Mouse (Mus musculus) R1 (cell line): ENCODE results near the gene Cox14.
"Not testable (repeated sequence)": the region's sequence is repeated elsewhere in the genome, so short reads cannot be mapped to it uniquely, and the experiment has no call there.

Source experiments
- DNase-seq: peaks from one replicate; pipeline ENCODE4 v3.0.0-alpha.2; 2018; ENCODE audit warnings: low read depth, low spot score

Cox14 gene

GRCm38 (mm10) chr15:99726549-99726948 is 1.1 kb downstream of the Cox14 start:
- no peak for DNase-seq

GRCm38 (mm10) chr15:99727039-99727438 is 1.6 kb downstream of the Cox14 start:
- not testable (repeated sequence) for DNase-seq

GRCm38 (mm10) chr15:99727525-99727924 is 2.1 kb downstream of the Cox14 start:
- no peak for DNase-seq

DNA sequence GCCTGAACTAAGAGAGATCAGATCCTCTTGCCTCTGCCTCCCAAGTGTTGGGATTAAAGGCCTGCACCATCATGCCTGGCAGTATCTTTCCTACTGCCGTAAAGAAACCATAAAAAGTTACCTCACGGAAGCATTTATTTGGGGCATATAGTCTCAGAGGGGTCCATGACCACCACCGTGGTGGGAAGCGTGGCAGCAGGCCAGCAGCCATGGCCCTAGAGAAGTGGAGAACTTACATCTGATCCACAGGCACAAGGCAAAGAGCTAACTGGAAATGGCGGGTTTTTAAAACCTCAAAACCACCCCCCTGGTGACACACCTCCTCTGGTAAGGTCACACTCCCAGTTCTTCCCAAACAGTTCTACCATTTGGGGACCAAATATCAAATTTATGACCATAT is 2.8 kb downstream of the Cox14 start:
- no peak for DNase-seq

- peak; percentile 76 for DNase-seq
Observed at GRCm38 (mm10) chr15:99729056-99729783, 3.8 kb downstream of the Cox14 start.

DNA sequence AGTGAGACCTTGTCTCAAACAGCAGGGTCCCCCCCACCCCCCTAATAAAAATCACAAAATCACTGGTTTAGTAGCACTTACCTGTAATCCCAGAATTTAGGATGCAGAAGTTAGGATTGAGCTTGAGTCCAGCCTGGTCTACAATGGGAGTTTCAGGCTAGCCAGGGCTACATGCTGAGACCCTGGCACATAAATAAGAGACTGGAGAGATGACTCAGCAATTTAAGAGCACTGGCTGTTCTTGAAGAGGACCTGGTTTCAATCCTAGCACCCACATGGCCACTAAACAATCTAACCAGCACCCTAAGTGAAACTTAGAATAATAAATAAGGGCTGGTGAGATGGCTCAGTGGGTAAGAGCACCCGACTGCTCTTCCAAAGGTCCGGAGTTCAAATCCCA is 5.7 kb downstream of the Cox14 start:
- no peak for DNase-seq

GRCm38 (mm10) chr15:99731678-99732077 is 6.3 kb downstream of the Cox14 start:
- peak; percentile 57 for DNase-seq

- DNase-seq: no peak
Observed at GRCm38 (mm10) chr15:99733186-99733585, 7.8 kb downstream of the Cox14 start.

DNA sequence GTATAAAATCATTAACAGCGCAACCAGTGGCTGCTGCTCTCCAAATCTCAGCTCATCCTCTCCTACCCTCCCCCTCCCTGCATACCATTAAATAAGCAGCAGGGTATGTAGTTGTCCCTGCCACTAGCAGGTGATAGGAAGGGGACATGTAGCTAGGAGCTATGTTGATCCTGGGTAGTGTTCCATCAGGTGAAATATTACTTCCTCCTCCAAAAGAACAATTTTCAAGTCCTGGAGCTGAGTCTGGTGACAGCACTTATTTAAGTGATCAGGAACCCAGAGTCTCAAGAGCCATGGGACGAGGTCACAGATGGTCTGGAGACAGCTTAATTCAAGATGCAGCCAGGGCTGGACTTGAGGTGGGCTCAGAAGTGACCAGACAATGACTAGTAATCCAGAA is 10.2 kb downstream of the Cox14 start:
- DNase-seq: no peak

- no peak for DNase-seq
Observed at GRCm38 (mm10) chr15:99736675-99737074, 11.3 kb downstream of the Cox14 start.

DNA sequence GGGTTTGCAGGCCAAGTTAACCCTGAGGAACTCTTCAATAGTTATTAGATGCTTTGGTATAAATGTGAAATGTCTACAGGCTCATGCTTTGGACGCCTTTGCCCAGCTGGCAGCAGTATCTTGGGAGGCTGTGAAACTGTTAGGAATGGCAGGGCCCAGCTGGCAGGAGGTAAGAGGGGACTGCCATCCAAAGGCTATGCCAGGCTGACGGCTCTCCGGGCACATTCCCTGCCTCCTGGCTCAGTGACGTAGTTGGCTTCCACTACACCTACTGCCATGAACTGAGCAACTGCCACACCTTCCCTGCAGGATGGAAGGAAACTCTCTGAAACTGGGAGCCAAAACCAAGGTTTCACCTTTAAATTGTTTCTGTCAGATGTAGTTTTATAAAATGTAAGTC is 14.8 kb downstream of the Cox14 start:
- DNase-seq: no peak

DNA sequence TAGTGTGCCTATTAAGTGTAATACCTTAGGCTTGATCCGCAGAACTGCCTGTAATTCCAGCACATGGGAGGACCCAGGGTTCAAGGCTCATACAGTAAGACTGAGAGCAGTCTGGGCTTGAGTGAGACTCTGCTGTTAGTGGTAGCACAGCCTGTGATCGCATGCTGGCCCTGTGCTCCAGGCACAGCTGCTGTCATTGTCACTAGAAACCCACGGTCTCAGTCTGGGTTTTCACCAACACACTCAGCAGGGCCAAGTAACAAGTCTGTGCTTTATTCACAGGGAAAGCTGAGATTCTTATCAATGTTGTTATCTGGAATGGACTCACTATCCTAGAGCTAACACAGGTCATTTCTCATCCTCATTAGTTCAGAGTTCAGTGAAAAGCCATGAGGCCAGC is 28.8 kb downstream of the Cox14 start:
- DNase-seq: no peak

GRCm38 (mm10) chr15:99767467-99767866 is 42.0 kb downstream of the Cox14 start:
- DNase-seq: no peak

GRCm38 (mm10) chr15:99768761-99769160 is 43.3 kb downstream of the Cox14 start:
- DNase-seq: no peak

DNA sequence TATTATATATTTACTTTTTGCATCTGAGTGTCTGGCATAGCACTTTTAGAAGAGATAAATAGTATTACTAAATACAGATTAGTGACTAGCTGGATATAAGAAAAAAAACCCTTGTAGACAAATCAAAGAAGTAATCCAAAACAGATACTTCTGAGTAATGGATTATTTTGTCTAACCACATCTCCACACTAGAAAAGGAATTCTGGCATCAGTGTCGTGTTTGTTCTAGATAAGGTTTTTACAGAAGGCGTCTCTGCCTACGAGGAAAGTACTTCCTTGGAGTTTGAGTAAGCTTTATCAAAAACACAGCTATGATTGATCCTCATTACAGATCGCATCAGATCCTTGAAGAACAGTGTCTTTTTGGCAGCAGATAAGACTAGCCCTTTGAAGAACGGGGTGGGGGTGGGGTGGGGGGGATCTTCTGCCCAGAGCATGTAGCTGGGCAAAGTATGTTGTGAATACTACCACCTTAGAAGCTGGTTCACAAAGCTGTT is 45.6 kb downstream of the Cox14 start:
- DNase-seq: no peak

GRCm38 (mm10) chr15:99771601-99772276 is 46.3 kb downstream of the Cox14 start:
- peak; percentile 70 for DNase-seq

- DNase-seq: peak; percentile 97
Observed at GRCm38 (mm10) chr15:99772277-99772880, 47.0 kb downstream of the Cox14 start.

DNA sequence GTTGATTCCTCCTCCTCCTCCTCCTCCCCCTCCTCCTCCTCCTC is 47.3 kb downstream of the Cox14 start, which contains the start of gene Cers5:
Gene Cers5 (minus strand): TSS at position 5 of the 44 bp plus-strand sequence.
- not testable (repeated sequence) for DNase-seq

GRCm38 (mm10) chr15:99772925-99773324 is 47.5 kb downstream of the Cox14 start:
- DNase-seq: no peak
